Mouse (Mus musculus) limb, embryonic 13.5 days (tissue): ENCODE data around the gene Sec14l4. TPM values are rescaled to one million over a fixed set of nuclear protein-coding genes. Genes with fewer than 3 reads are reported as not detected.

Experiments
- ATAC-seq: fragments of 200-750 bp; cut with Nextera tagmentation; 2 replicates; pipeline ENCODE4 v1.8.0; 2017; ENCODE audit warnings: low read depth, moderate number of reproducible peaks, moderate TSS enrichment; ENCODE audit not compliant: low FRiP score
- H3K27ac ChIP-seq: fragments of 300-500 bp; sonication (generic); 2 replicates; pipeline ENCODE4 v1.5.1; 2015; ENCODE audit warnings: inconsistent platforms, mild to moderate bottlenecking, moderate library complexity
- H3K27me3 ChIP-seq: fragments of 300-500 bp; sonication (generic); 2 replicates; pipeline ENCODE4 v1.6.1; 2015; ENCODE audit warnings: mild to moderate bottlenecking, inconsistent platforms
- H3K36me3 ChIP-seq: fragments of 300-500 bp; sonication (generic); 2 replicates; pipeline ENCODE4 v1.6.1; 2015; ENCODE audit warnings: inconsistent platforms, mild to moderate bottlenecking, moderate library complexity
- H3K4me1 ChIP-seq: fragments of 300-500 bp; sonication (generic); 2 replicates; pipeline ENCODE4 v1.6.1; 2015; ENCODE audit warnings: inconsistent platforms
- H3K4me2 ChIP-seq: fragments of 300-500 bp; sonication (generic); replicated peaks from 2 replicates; pipeline ENCODE4 v1.6.1; 2015; ENCODE audit warnings: inconsistent platforms, mild to moderate bottlenecking, moderate library complexity
- H3K4me3 ChIP-seq: fragments of 300-500 bp; sonication (generic); 2 replicates; pipeline ENCODE4 v1.5.1; 2015; ENCODE audit warnings: moderate library complexity, mild to moderate bottlenecking, inconsistent platforms
- H3K9ac ChIP-seq: fragments of 300-500 bp; sonication (generic); 2 replicates; pipeline ENCODE4 v1.6.1; 2015; ENCODE audit warnings: mild to moderate bottlenecking, inconsistent platforms
- H3K9me3 ChIP-seq: fragments of 300-500 bp; sonication (generic); 2 replicates; pipeline ENCODE4 v1.6.1; 2016; ENCODE audit warnings: inconsistent platforms
- WGBS: fragments of 180-500 bp; shearing (Covaris S2); methylation state at CpG from one replicate; pipeline ENCODE4 v1.1.7; 2015; 5-methylcytosine and 5-hydroxymethylcytosine counted together
- polyA plus RNA-seq: library from polyadenylated mRNA; unstranded; fragments of >200 nt; fragmentation: Nextera tagmentation; extraction: Ambion mirVana; gene quantifications from 2 replicates; pipeline ENCODE4 v1.2.1, GENCODE M21; 2015

Gene Sec14l4
- polyA plus RNA-seq, 1 experiment from 2014 or later: 0.09 TPM

GRCm38 (mm10) chr11:4093459-4094377 is 62.5 kb downstream of the Sec14l4 start:
- WGBS: 89% methylated on average over 18 of the region's 18 CpGs
- H3K9ac ChIP-seq: no peak overlapping the region
- no peaks in the 10 kb centered on the region for H3K9me3 ChIP-seq
- H3K27ac ChIP-seq: no peak overlapping the region
- peaks cover 25% of the 10 kb centered on the region for H3K4me1 ChIP-seq
- peaks cover 14% of the 10 kb centered on the region for H3K36me3 ChIP-seq
- H3K4me3 ChIP-seq: no peak overlapping the region
- no peak overlapping the region for H3K4me2 ChIP-seq
- H3K27me3 ChIP-seq: no peaks in the 10 kb centered on the region
- ATAC-seq: no peak

GRCm38 (mm10) chr11:4094378-4095170 is 63.3 kb downstream of the Sec14l4 start:
- Histone ChIP-seq H3K4me3 (peak overlapping the region; percentile 52), H3K9ac (peak overlapping the region; percentile 67), H3K9me3 (no peaks in the 10 kb centered on the region), H3K4me1 (peaks cover 25% of the 10 kb centered on the region), H3K36me3 (peaks cover 14% of the 10 kb centered on the region), H3K27ac (no peak overlapping the region), H3K27me3 (no peaks in the 10 kb centered on the region), H3K4me2 (peak overlapping the region; percentile 90)
- no peak for ATAC-seq
- WGBS: 9% methylated on average over 23 of the region's 24 CpGs

- ATAC-seq: no peak
- Histone ChIP-seq H3K27me3 (no peaks in the 10 kb centered on the region), H3K9ac (peak within 1 kb of the TSS; percentile 67), H3K9me3 (no peaks in the 10 kb centered on the region), H3K27ac (peak within 1 kb of the TSS; percentile 70; the same call in 1 of the 2 replicates), H3K4me1 (peaks cover 25% of the 10 kb centered on the region), H3K4me3 (peak within 1 kb of the TSS; percentile 52), H3K36me3 (peaks cover 14% of the 10 kb centered on the region), H3K4me2 (peak within 1 kb of the TSS; percentile 90)
- WGBS: 7% methylated on average over 34 of the region's 34 CpGs
Measured at GRCm38 (mm10) chr11:4095171-4096053, 64.2 kb downstream of the Sec14l4 start, which contains the start of gene Mtfp1. TSS of gene Mtfp1 (minus strand) at chr11:4095445.

GRCm38 (mm10) chr11:4096054-4096984 is 65.1 kb downstream of the Sec14l4 start:
- H3K4me2 ChIP-seq: peak overlapping the region; percentile 90
- H3K4me1 ChIP-seq: peaks cover 25% of the 10 kb centered on the region
- ATAC-seq: peak; percentile 94
- peak overlapping the region; percentile 87 for H3K9ac ChIP-seq
- peaks cover 7% of the 10 kb centered on the region for H3K36me3 ChIP-seq
- H3K27ac ChIP-seq: peak overlapping the region; percentile 85
- peak overlapping the region; percentile 52 for H3K4me3 ChIP-seq
- no peaks in the 10 kb centered on the region for H3K27me3 ChIP-seq
- 3% methylated on average over 45 of the region's 45 CpGs for WGBS
- no peaks in the 10 kb centered on the region for H3K9me3 ChIP-seq

GRCm38 (mm10) chr11:4097091-4097621 is 65.9 kb downstream of the Sec14l4 start:
- Histone ChIP-seq H3K36me3 (peaks cover under 1% of the 10 kb centered on the region; the same call in 1 of the 2 replicates), H3K27ac (peak overlapping the region; percentile 85), H3K27me3 (no peaks in the 10 kb centered on the region), H3K4me2 (peak overlapping the region; percentile 90), H3K4me1 (peaks cover 25% of the 10 kb centered on the region), H3K9ac (peak overlapping the region; percentile 87), H3K9me3 (no peaks in the 10 kb centered on the region), H3K4me3 (peak overlapping the region; percentile 52)
- WGBS: 31% methylated on average over 10 of the region's 10 CpGs
- peak; percentile 55 for ATAC-seq

Other genes starting within 250 kb of the Sec14l4 start
- gene Osbp2, start 167.6 kb upstream of the Sec14l4 start, polyA plus RNA-seq: 0.73 and 0.76 TPM in 2 replicates
- gene 4921536K21Rik, start 136.4 kb upstream of the Sec14l4 start, polyA plus RNA-seq: 0.09 and 0.20 TPM in 2 replicates
- 11.0 and 12.5 TPM in 2 replicates for gene Dusp18, start 136.2 kb upstream of the Sec14l4 start, polyA plus RNA-seq
- 3.5 and 4.1 TPM in 2 replicates for gene Slc35e4, start 116.8 kb upstream of the Sec14l4 start, polyA plus RNA-seq
- gene Tcn2, start 99.3 kb upstream of the Sec14l4 start, polyA plus RNA-seq: 44.1 and 46.0 TPM in 2 replicates
- 81.6 and 84.6 TPM in 2 replicates for gene Pes1, start 67.5 kb upstream of the Sec14l4 start, polyA plus RNA-seq
- gene 4930556J24Rik, start 54.7 kb upstream of the Sec14l4 start, polyA plus RNA-seq: 0.32 and 0.37 TPM in 2 replicates
- 4.2 and 4.5 TPM in 2 replicates for gene Gal3st1, start 47.8 kb upstream of the Sec14l4 start, polyA plus RNA-seq
- not detected in 2 replicates for gene Sec14l3, start 33.4 kb downstream of the Sec14l4 start, polyA plus RNA-seq
- 6.3 and 7.4 TPM in 2 replicates for gene Mtfp1, start 64.0 kb downstream of the Sec14l4 start, polyA plus RNA-seq
- gene Sec14l2, start 92.0 kb downstream of the Sec14l4 start, polyA plus RNA-seq: 2.5 and 3.5 TPM in 2 replicates
- gene Rnf215, start 103.7 kb downstream of the Sec14l4 start, polyA plus RNA-seq: 38.6 and 39.0 TPM in 2 replicates
- 9.5 and 10.3 TPM in 2 replicates for gene Ccdc157, start 128.8 kb downstream of the Sec14l4 start, polyA plus RNA-seq
- 57.0 and 65.7 TPM in 2 replicates for gene Sf3a1, start 128.9 kb downstream of the Sec14l4 start, polyA plus RNA-seq
- gene Tbc1d10a, start 155.3 kb downstream of the Sec14l4 start, polyA plus RNA-seq: 40.2 and 42.3 TPM in 2 replicates
- gene Castor1, start 186.8 kb downstream of the Sec14l4 start, polyA plus RNA-seq: 4.5 and 4.7 TPM in 2 replicates
- gene Osm, start 205.0 kb downstream of the Sec14l4 start, polyA plus RNA-seq: 0.06 TPM in 1 of 2 replicates, not detected in the other
- 0.08 TPM in 2 replicates for gene Lif, start 226.1 kb downstream of the Sec14l4 start, polyA plus RNA-seq